Mouse (Mus musculus): ENCODE measurements at regions not wholly inside any gene's neighbourhood (a gene's known extent, or its start where the extent isn't known, plus 50 kb on each side); places are given as distances from the start of the nearest gene placed in this dataset.

DNA sequence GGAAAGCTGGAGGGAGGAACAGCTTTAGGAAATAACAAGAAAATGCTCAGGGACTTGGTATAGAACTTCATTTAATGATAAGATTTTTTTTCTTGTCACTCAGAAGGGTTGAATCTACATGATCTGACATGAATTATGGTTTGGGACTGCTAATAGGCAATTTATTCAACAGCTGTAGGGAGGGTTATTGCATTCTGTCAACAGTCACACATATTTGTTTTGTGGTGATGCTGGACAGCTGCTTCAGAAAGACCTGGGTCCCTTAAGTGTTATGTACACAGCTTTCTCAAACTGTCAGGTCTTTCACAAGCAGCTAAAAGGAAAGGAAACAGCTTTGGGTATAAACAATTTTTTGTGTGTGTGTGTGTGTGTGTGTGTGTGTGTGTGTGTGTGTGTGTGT lies 101.0 kb upstream of the Mtpn start:
- no peak for ATAC-seq (replicated peaks; ENCODE audit: poor library complexity, severe bottlenecking)

DNA sequence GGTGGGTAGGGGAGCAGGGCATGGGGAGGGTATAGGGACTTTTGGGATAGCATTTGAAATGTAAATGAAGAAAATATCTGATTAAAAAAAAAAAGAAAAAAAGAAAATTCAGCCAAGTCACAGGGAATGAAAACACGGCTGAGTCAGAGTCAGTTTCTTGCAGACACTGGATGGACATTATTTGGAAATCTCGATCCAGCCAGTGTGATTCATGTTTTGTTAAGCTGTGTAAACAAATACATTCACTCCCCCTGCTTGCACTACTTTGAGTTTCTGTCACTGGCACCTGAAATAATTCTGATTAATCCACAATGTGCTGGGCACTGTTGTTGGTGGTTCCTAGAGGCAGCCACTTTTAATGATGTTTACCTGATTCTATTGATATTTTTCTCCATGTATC lies 68.6 kb upstream of the Mtpn start:
- no peak for ATAC-seq (replicated peaks; ENCODE audit: poor library complexity, severe bottlenecking)

DNA sequence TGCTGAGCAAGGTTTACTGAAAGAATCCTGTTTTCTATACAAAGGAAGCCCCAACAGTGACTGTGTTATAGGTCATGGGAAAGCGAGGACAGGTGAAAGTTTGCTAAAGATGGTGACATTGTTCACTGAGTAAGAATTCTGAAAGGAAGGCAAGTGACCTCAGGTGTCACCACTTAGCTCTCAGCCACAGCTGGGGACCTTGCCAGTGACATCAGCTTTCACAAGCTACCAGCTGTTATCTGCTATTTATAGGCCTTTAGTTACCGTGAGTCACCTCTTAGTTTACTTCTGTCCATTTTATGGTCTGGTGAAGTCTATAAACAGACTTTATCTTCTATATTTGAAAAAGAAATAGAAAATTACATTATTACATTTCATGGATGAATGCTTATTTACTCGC lies 65.4 kb upstream of the Mtpn start:
- ATAC-seq (replicated peaks; ENCODE audit: poor library complexity, severe bottlenecking) = no peak

DNA sequence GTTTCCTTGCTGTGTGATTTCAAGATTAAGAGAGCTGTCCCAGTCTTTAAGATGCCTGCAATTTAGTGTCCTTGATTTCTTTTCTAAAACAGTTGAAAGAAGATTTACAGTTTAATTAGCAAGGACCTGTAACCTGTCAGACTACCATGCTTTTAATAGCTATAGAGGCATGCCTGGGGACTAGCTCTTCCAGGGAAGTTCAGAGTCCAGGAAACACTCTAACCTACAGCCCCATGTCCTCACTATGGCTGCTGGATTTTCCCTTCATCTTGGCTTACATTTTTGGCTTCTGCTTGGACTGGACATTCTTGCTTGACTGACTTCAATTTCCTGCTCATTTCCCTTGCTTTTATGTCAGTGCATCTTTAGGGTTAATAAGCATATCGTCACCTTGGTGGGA lies 61.7 kb upstream of the Mtpn start:
- no peak for ATAC-seq (replicated peaks; ENCODE audit: poor library complexity, severe bottlenecking)

DNA sequence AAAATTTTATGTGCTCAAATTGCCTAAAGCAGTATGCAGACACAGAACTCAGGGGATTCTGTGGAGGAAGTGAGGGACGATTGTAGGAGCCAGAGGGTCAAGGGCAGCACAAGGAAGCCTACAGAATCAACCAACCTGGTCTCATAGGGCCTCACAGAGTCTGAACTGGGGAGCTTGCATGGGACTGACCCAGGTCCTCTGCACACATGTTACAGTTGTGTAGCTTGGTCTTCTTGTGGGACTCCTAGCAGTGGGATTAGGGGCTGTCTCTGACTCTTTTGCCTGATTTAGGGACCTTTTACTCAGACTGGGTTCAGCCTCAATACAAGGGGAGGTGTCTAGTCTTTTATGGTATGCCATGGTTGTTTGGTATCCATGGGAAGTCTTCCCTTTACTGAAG lies 60.2 kb upstream of the Mtpn start:
- ATAC-seq (replicated peaks; ENCODE audit: poor library complexity, severe bottlenecking) = no peak

DNA sequence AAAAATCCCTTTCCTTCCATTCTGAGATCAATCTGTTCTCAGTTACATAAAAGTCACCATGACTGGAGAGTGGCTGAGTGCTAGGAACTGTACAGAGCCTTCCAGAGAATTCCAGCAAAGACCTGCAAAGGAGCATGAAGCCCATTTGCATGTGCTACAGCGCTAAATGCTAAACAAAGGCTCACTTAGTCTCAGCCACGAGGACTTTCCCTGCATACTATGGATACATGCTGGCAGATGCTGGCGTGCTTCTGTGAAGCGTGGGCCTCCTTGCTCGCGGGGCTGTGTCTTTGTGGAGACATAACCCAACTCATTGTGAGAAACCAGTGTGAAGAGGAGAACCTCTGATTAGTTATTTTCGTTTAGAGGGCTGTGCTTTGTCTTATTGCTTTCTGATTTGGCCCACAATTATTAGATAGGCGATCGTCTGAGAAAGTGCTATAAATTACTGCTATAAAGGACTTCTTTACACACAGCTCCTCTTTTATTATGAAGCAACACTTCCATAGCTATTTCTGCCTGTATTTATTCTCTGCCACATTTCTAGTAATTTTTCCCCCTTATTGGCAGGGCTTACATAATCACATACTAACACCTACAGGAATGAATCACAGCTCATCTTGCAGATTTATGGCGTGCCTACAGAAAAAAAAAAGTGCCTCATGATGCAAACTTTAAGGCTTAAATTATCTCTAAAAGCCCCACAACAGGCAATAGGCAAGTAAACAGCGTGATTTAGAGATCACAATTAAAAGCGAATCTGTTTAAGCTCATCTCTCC lies 58.9 kb upstream of the Mtpn start:
- no peak for ATAC-seq (replicated peaks; ENCODE audit: poor library complexity, severe bottlenecking)

DNA sequence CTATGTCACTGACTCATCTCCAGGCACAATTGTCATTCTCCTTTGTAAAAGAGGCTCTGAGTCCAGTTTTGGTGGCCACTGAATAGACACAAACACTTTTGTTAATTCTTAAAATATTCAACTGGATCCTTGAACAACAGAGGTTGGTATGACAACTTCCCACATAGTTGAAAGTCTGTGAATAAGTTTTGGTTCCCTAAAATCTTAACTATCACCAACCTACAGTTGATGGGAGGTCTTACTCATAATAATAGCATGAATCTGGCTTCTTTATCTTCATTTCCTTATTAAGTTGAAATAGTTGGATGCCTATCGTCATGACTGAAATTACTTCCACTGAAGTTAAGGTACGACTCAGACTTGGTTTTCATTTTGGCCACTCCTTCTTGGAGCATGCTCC lies 55.3 kb upstream of the Mtpn start:
- peak; percentile 59 for ATAC-seq (replicated peaks; ENCODE audit: poor library complexity, severe bottlenecking)

DNA sequence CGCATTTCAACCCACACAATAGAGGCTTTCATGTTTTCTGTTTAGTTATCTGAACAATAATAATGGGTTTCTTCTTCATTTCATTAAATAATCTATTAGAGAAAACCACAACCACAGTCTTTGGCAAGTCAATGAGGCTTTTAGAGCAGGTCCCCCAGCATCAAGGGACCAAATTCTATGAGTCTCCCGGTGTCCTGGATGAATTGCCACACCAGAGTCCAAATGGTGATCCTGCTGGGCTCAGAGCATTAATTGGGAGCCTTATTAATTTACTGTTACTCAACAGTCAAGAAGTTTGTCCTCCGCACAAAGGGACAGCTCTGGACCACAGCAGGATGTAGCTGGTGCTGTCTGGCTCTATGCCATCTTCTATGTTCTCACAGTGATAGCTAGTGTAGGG lies 52.5 kb upstream of the Mtpn start:
- no peak for ATAC-seq (replicated peaks; ENCODE audit: poor library complexity, severe bottlenecking)

All from granulocyte monocyte progenitor cell, adult 5-6 weeks (primary cell).